Mouse (Mus musculus) CH12.LX (cell line): ENCODE measurements around the gene Cux1. TPM values are rescaled to one million over a fixed set of nuclear protein-coding genes. Genes with fewer than 3 reads are reported as not detected.

ENCODE experiments used
- DNase-seq: peaks from one replicate; pipeline ENCODE4 v3.0.0-alpha.2; 2013; ENCODE audit errors: extremely low read depth
- H3K27ac ChIP-seq: 2 replicates; pipeline ENCODE4 v1.5.1; 2012; ENCODE audit warnings: low read depth, mild to moderate bottlenecking, control low read depth, moderate library complexity; ENCODE audit not compliant: insufficient read depth
- H3K27me3 ChIP-seq: replicated peaks from 2 replicates; pipeline ENCODE3; 2012; ENCODE audit warnings: inconsistent platforms
- H3K36me3 ChIP-seq, 2 experiments: replicated peaks in 1 of 2; 2 replicates each; pipeline versions ENCODE3 to v1.6.1; 2012; ENCODE audit warnings: inconsistent platforms in 1 of 2, low read length in 1 of 2, mild to moderate bottlenecking in 1 of 2, mixed read lengths in 1 of 2, moderate library complexity in 1 of 2; ENCODE audit not compliant: control insufficient read depth in 1 of 2, insufficient read depth in 1 of 2
- H3K4me1 ChIP-seq, 2 experiments: 2 replicates each; pipeline ENCODE4 v1.6.1; 2012; ENCODE audit warnings: inconsistent platforms in 1 of 2, moderate library complexity in 1 of 2; ENCODE audit not compliant: insufficient read depth in 2 of 2, control insufficient read depth in 1 of 2
- H3K4me2 ChIP-seq: 2 replicates; pipeline ENCODE4 v1.6.1; 2012; ENCODE audit warnings: low read depth, mild to moderate bottlenecking, control low read depth; ENCODE audit not compliant: poor library complexity, insufficient read depth, severe bottlenecking
- H3K4me3 ChIP-seq, 3 experiments: fragments of 150-350 bp in 1 of 3; sonication (generic) in 1 of 3; replicated peaks in 1 of 3; 2 replicates each; pipeline versions ENCODE3 to v1.5.1; 2011 to 2012; ENCODE audit warnings: low read depth in 2 of 3, low read length in 2 of 3, mild to moderate bottlenecking in 2 of 3, moderate library complexity in 2 of 3, control low read depth in 1 of 3, improper control_type of control experiment in 1 of 3, inconsistent platforms in 1 of 3, mixed read lengths in 1 of 3; ENCODE audit not compliant: poor library complexity in 1 of 3
- H3K79me2 ChIP-seq: replicated peaks from 2 replicates; pipeline ENCODE4 v1.6.1; 2012; ENCODE audit warnings: mild to moderate bottlenecking, moderate library complexity; ENCODE audit not compliant: control insufficient read depth, poor library complexity, insufficient read depth, severe bottlenecking; ENCODE audit errors: extremely low read depth
- H3K9ac ChIP-seq: 2 replicates; pipeline ENCODE4 v1.6.1; 2012; ENCODE audit warnings: low read depth, mild to moderate bottlenecking, control low read depth, moderate library complexity; ENCODE audit not compliant: insufficient read depth
- H3K9me3 ChIP-seq: replicated peaks from 2 replicates; pipeline ENCODE3; 2012; ENCODE audit warnings: low read length, inconsistent platforms, mixed read lengths
- BHLHE40 ChIP-seq: IDR thresholded peaks from 2 replicates; pipeline ENCODE4 v1.6.1; 2011; ENCODE audit warnings: mild to moderate bottlenecking, low read depth, low read length, improper control_type of control experiment
- CHD2 ChIP-seq: IDR thresholded peaks from 2 replicates; pipeline ENCODE4 v1.6.1; 2011; ENCODE audit warnings: low read length, improper control_type of control experiment
- CTCF ChIP-seq, 2 experiments: IDR thresholded peaks in 1 of 2; conservative IDR thresholded peaks in 1 of 2; 2 replicates each; pipeline ENCODE4 v1.5.1; 2011 to 2012; ENCODE audit warnings: low read depth in 2 of 2, low read length in 2 of 2, improper control_type of control experiment in 1 of 2, inconsistent platforms in 1 of 2, mild to moderate bottlenecking in 1 of 2, moderate library complexity in 1 of 2
- ELF1 ChIP-seq: IDR thresholded peaks from 2 replicates; pipeline ENCODE4 v1.6.1; 2014; ENCODE audit warnings: low read depth, mild to moderate bottlenecking, inconsistent platforms, low read length, improper control_type of control experiment
- EP300 ChIP-seq: IDR thresholded peaks from 2 replicates; pipeline ENCODE4 v1.6.1; 2011; ENCODE audit warnings: low read length, improper control_type of control experiment
- GABPA ChIP-seq: IDR thresholded peaks from 2 replicates; pipeline ENCODE4 v1.6.1; 2012; ENCODE audit warnings: low read depth, low read length, improper control_type of control experiment, inconsistent platforms; ENCODE audit not compliant: insufficient replicate concordance
- HCFC1 ChIP-seq: IDR thresholded peaks from 2 replicates; pipeline ENCODE4 v1.6.1; 2012; ENCODE audit warnings: low read depth, mild to moderate bottlenecking, inconsistent platforms, low read length, improper control_type of control experiment
- JUN ChIP-seq: IDR thresholded peaks from 2 replicates; pipeline ENCODE4 v1.6.1; 2011; ENCODE audit warnings: low read depth, mild to moderate bottlenecking, low read length, improper control_type of control experiment, moderate library complexity; ENCODE audit not compliant: insufficient read depth
- JUND ChIP-seq: conservative IDR thresholded peaks from 2 replicates; pipeline ENCODE4 v1.6.1; 2011; ENCODE audit warnings: low read depth, low read length, improper control_type of control experiment
- MAFK ChIP-seq: IDR thresholded peaks from 2 replicates; pipeline ENCODE4 v1.6.1; 2011; ENCODE audit warnings: low read length, improper control_type of control experiment; ENCODE audit not compliant: insufficient replicate concordance
- MAX ChIP-seq: IDR thresholded peaks from 2 replicates; pipeline ENCODE4 v1.6.1; 2011; ENCODE audit warnings: low read length, improper control_type of control experiment
- NRF1 ChIP-seq: IDR thresholded peaks from 2 replicates; pipeline ENCODE4 v1.6.1; 2014; ENCODE audit warnings: low read depth, mild to moderate bottlenecking, inconsistent platforms, low read length, improper control_type of control experiment, moderate library complexity
- PAX5 ChIP-seq: IDR thresholded peaks from 2 replicates; pipeline ENCODE4 v1.6.1; 2012; ENCODE audit warnings: low read length, inconsistent platforms, mixed read lengths
- POLR2A ChIP-seq: IDR thresholded peaks from 2 replicates; pipeline ENCODE4 v1.6.1; 2011; ENCODE audit warnings: low read depth, mild to moderate bottlenecking, improper control_type of control experiment, low read length
- POLR2AphosphoS2 ChIP-seq: IDR thresholded peaks from 2 replicates; pipeline ENCODE4 v1.6.1; 2011; ENCODE audit warnings: low read depth, low read length, improper control_type of control experiment
- RAD21 ChIP-seq: IDR thresholded peaks from 2 replicates; pipeline ENCODE4 v1.6.1; 2011; ENCODE audit warnings: low read depth, mild to moderate bottlenecking, low read length, improper control_type of control experiment, moderate library complexity
- RCOR1 ChIP-seq: conservative IDR thresholded peaks from 2 replicates; pipeline ENCODE4 v1.6.1; 2012; ENCODE audit warnings: low read depth, mild to moderate bottlenecking, inconsistent platforms, low read length, improper control_type of control experiment
- SIN3A ChIP-seq: IDR thresholded peaks from 2 replicates; pipeline ENCODE4 v1.6.1; 2012; ENCODE audit warnings: low read length, improper control_type of control experiment, inconsistent platforms
- SMC3 ChIP-seq: IDR thresholded peaks from 2 replicates; pipeline ENCODE4 v1.6.1; 2011; ENCODE audit warnings: low read depth, low read length, improper control_type of control experiment
- ZKSCAN1 ChIP-seq: IDR thresholded peaks from 2 replicates; pipeline ENCODE4 v1.6.1; 2012; ENCODE audit warnings: low read depth, inconsistent platforms, low read length, improper control_type of control experiment, borderline replicate concordance
- ZMIZ1 ChIP-seq: IDR thresholded peaks from 2 replicates; pipeline ENCODE4 v1.6.1; 2012; ENCODE audit warnings: low read depth, mild to moderate bottlenecking, inconsistent platforms, low read length, improper control_type of control experiment
- ZNF384 ChIP-seq: IDR thresholded peaks from 2 replicates; pipeline ENCODE4 v1.6.1; 2012; ENCODE audit warnings: low read depth, low read length, improper control_type of control experiment, inconsistent platforms
- dilution Hi-C: fragments of 300-500 bp; cut with MboI; formaldehyde crosslinking; loops from 2 replicates; pipeline ENCODE4 v1.14.3; 2020; ENCODE audit warnings: low sequenced_read_pairs; ENCODE audit not compliant: extremely low pct_unique_long_range_greater_than_20kb, extremely low pct_ligation_motif_present
- in situ Hi-C: fragments of 300-500 bp; cut with MboI; formaldehyde crosslinking; loops from 3 replicates; pipeline ENCODE4 v1.14.3; 2019; ENCODE audit warnings: low sequenced_read_pairs, low pct_ligation_motif_present, low pct_unique_long_range_greater_than_20kb, mixed read lengths
- polyA plus RNA-seq: library from polyadenylated mRNA; unstranded; fragments of >175 nt; gene quantifications from 2 replicates; pipeline ENCODE4 v1.2.1, GENCODE M21; 2012; ENCODE audit warnings: low read depth; ENCODE audit not compliant: insufficient read length
- total RNA-seq, 2 experiments: library from RNA; depleted of rRNA; stranded (reverse); fragments of 300-350 nt in 1 of 2; fragments of >200 nt in 1 of 2; gene quantifications; 2 replicates each; pipeline ENCODE4 v1.2.3; 2012 to 2014

The Cux1 gene
- total and polyA plus RNA-seq, 3 experiments, result 12.4 to 21.9 (median 19.6) TPM

- H3K4me2 ChIP-seq, result no peak overlapping the region
- no peak for DNase-seq
- H3K9me3 ChIP-seq, result no peaks in the 10 kb centered on the region
- in situ Hi-C loops, result no loop called here
- peaks cover 2% of the 10 kb centered on the region for H3K27me3 ChIP-seq
- no peak overlapping the region for H3K9ac ChIP-seq
- no peak overlapping the region for H3K27ac ChIP-seq
- H3K4me3 ChIP-seq, result no peak overlapping the region
- no peak for TF ChIP-seq SMC3
- no peak for TF ChIP-seq EP300
- TF ChIP-seq ZMIZ1, result no peak
- no peak for TF ChIP-seq BHLHE40
- TF ChIP-seq POLR2A, result no peak
- TF ChIP-seq POLR2AphosphoS2, result no peak
- TF ChIP-seq RAD21, result no peak
- TF ChIP-seq ZNF384, result no peak
- TF ChIP-seq SIN3A, result no peak
- TF ChIP-seq HCFC1, result no peak
- TF ChIP-seq NRF1, result no peak
- no peak for TF ChIP-seq MAX
- TF ChIP-seq JUN, result no peak
- no peak for TF ChIP-seq ZKSCAN1
- no peak for TF ChIP-seq JUND
- no peak for TF ChIP-seq CTCF (conservative IDR thresholded peaks at IDR 0.05 in 1 of 2, IDR thresholded peaks at IDR 0.05 in 1 of 2; ENCODE audit: low read depth in 2 of 2, low read length in 2 of 2)
- TF ChIP-seq MAFK, result no peak
- no peak for TF ChIP-seq PAX5
- no peaks in the 10 kb centered on the region for H3K36me3 ChIP-seq
- no peaks in the 10 kb centered on the region for H3K79me2 ChIP-seq
- dilution Hi-C loops, result no loop called here
- H3K4me1 ChIP-seq, result peaks cover 4 to 30% of the 10 kb centered on the region in 2 experiments; a peak in 3 of 4 replicates
Measured at GRCm38 (mm10) chr5:136591816-136592499, 24.7 kb upstream of the Cux1 start.

GRCm38 (mm10) chr5:136589002-136589401 is 21.7 kb upstream of the Cux1 start:
- H3K27me3 ChIP-seq, result peaks cover 5% of the 10 kb centered on the region
- H3K27ac ChIP-seq, result no peak overlapping the region
- H3K4me1 ChIP-seq, result peaks cover 0 to 39% of the 10 kb centered on the region in 2 experiments; a peak in 2 of 4 replicates
- no peaks in the 10 kb centered on the region for H3K9me3 ChIP-seq
- no peak overlapping the region for H3K4me3 ChIP-seq
- H3K36me3 ChIP-seq, result no peaks in the 10 kb centered on the region
- dilution Hi-C loops, result no loop called here
- no peak for DNase-seq
- H3K4me2 ChIP-seq, result no peak overlapping the region
- no peak overlapping the region for H3K9ac ChIP-seq
- in situ Hi-C loops, result no loop called here
- H3K79me2 ChIP-seq, result no peaks in the 10 kb centered on the region
- no peak for TF ChIP-seq RCOR1
- no peak for TF ChIP-seq CHD2
- no peak for TF ChIP-seq GABPA
- no peak for TF ChIP-seq HCFC1
- TF ChIP-seq ELF1, result no peak
- TF ChIP-seq CTCF (conservative IDR thresholded peaks at IDR 0.05 in 1 of 2, IDR thresholded peaks at IDR 0.05 in 1 of 2; ENCODE audit: low read depth in 2 of 2, low read length in 2 of 2), result no peak
